9 mouse cellular contexts compared by ENCODE assay signal in genomic region chr1:35846224-35846936, GRCm38 (mm10).
DNase-seq lines count a peak whose midpoint lies in the region; ATAC-seq and TF ChIP-seq lines count a peak whose summit lies in the region.
"Had no signal": no experiment of that assay in that cellular context is flagged by ENCODE, and none has a peak within 500 bp of the region (broad histone marks: within the 10 kb centered on the region; RNA-seq: fewer than 3 reads in every experiment).

No protein-coding gene starts in this region.

- H3K36me3 ChIP-seq in midbrain, postnatal 0 days (ENCODE audit: insufficient read depth, low read length), result no peaks in the 10 kb centered on the region
- H3K36me3 ChIP-seq in midbrain, embryonic 16.5 days (ENCODE audit: control insufficient read depth, insufficient read depth, low read length), result no peaks in the 10 kb centered on the region
- no peaks in the 10 kb centered on the region for H3K36me3 ChIP-seq in hindbrain, embryonic 12.5 days
- H3K36me3 ChIP-seq: limb, embryonic 12.5 days had no signal

- 66% methylated on average over 11 of the region's 11 CpGs for WGBS in midbrain, postnatal 0 days
- 66% methylated on average over 11 of the region's 11 CpGs for WGBS in midbrain, embryonic 16.5 days
- 65% methylated on average over 11 of the region's 11 CpGs for WGBS in hindbrain, embryonic 12.5 days

- no peak overlapping the region for H3K9ac ChIP-seq in midbrain, postnatal 0 days (replicated peaks; ENCODE audit: low read length, poor library complexity, severe bottlenecking)
- H3K9ac ChIP-seq in midbrain, embryonic 16.5 days (ENCODE audit: low read depth, low read length), result no peak overlapping the region
- no peak overlapping the region for H3K9ac ChIP-seq in hindbrain, embryonic 12.5 days
- H3K9ac ChIP-seq: limb, embryonic 12.5 days had no signal

- no peaks in the 10 kb centered on the region for H3K4me1 ChIP-seq in midbrain, postnatal 0 days (ENCODE audit: insufficient read depth, low read length)
- no peaks in the 10 kb centered on the region for H3K4me1 ChIP-seq in midbrain, embryonic 16.5 days (ENCODE audit: control insufficient read depth, insufficient read depth, low read length)
- no peaks in the 10 kb centered on the region for H3K4me1 ChIP-seq in hindbrain, embryonic 12.5 days
- H3K4me1 ChIP-seq: limb, embryonic 12.5 days had no signal

- no peak overlapping the region for H3K4me2 ChIP-seq in midbrain, postnatal 0 days (ENCODE audit: low read depth, low read length, poor library complexity, severe bottlenecking)
- H3K4me2 ChIP-seq in midbrain, embryonic 16.5 days (ENCODE audit: low read length), result no peak overlapping the region
- H3K4me2 ChIP-seq in hindbrain, embryonic 12.5 days (replicated peaks), result no peak overlapping the region
- H3K4me2 ChIP-seq: limb, embryonic 12.5 days had no signal

- no peaks in the 10 kb centered on the region for H3K9me3 ChIP-seq in midbrain, postnatal 0 days (ENCODE audit: low read length)
- H3K9me3 ChIP-seq in midbrain, embryonic 16.5 days (replicated peaks; ENCODE audit: control insufficient read depth, low read length, poor library complexity, severe bottlenecking), result no peaks in the 10 kb centered on the region
- no peaks in the 10 kb centered on the region for H3K9me3 ChIP-seq in hindbrain, embryonic 12.5 days (replicated peaks)
- H3K9me3 ChIP-seq: limb, embryonic 12.5 days had no signal

- H3K4me3 ChIP-seq in midbrain, postnatal 0 days (ENCODE audit: low read depth, low read length), result no peak overlapping the region
- no peak overlapping the region for H3K4me3 ChIP-seq in midbrain, embryonic 16.5 days (ENCODE audit: low read depth, low read length)
- no peak overlapping the region for H3K4me3 ChIP-seq in hindbrain, embryonic 12.5 days
- H3K4me3 ChIP-seq: limb, embryonic 12.5 days had no signal

- no peak overlapping the region for H3K27ac ChIP-seq in midbrain, postnatal 0 days (ENCODE audit: low read depth, low read length)
- no peak overlapping the region for H3K27ac ChIP-seq in midbrain, embryonic 16.5 days (ENCODE audit: low read length)
- H3K27ac ChIP-seq in hindbrain, embryonic 12.5 days, result no peak overlapping the region
- H3K27ac ChIP-seq: limb, embryonic 12.5 days had no signal

- ATAC-seq in cerebellum, adult (ENCODE audit: insufficient number of reproducible peaks, low FRiP score, low TSS enrichment), result no peak
- ATAC-seq in midbrain, postnatal 0 days (ENCODE audit: low FRiP score), result no peak
- no peak for ATAC-seq in midbrain, embryonic 16.5 days
- ATAC-seq in hindbrain, embryonic 12.5 days (ENCODE audit: low FRiP score), result no peak

- DNase-seq in cerebellum, adult 11 months, result peak; percentile 21
- no peak for DNase-seq in midbrain, postnatal 0 days (ENCODE audit: low spot score)
- peak; percentile 27 to 48 for DNase-seq in cerebellum, postnatal 14 days
- peak; percentile 49 for DNase-seq in naive thymus-derived CD4-positive, alpha-beta T cell, adult 2 months (ENCODE audit: low read depth)
- no peak for DNase-seq in c-Kit-positive CD71-positive TER-119-positive erythroid progenitor cells, embryonic 14.5 days (ENCODE audit: low spot score)

- peak; percentile 40 for TF ChIP-seq CTCF in midbrain, postnatal 0 days (IDR thresholded peaks at IDR 0.05)

- no peaks in the 10 kb centered on the region for H3K27me3 ChIP-seq in midbrain, postnatal 0 days (ENCODE audit: insufficient read depth, low read length)
- no peaks in the 10 kb centered on the region for H3K27me3 ChIP-seq in midbrain, embryonic 16.5 days (ENCODE audit: control insufficient read depth, insufficient read depth, low read depth, low read length)
- no peaks in the 10 kb centered on the region for H3K27me3 ChIP-seq in hindbrain, embryonic 12.5 days
- H3K27me3 ChIP-seq: limb, embryonic 12.5 days had no signal

Comparison
In these comparisons a context has a peak if more than half of its experiments do, and no peak if none do; other contexts are left out.
1. DNase-seq: peak in cerebellum, adult 11 months (single experiment), cerebellum, postnatal 14 days (2 of 2) and naive thymus-derived CD4-positive, alpha-beta T cell, adult 2 months (single experiment); none in midbrain, postnatal 0 days (single experiment) and c-Kit-positive CD71-positive TER-119-positive erythroid progenitor cells, embryonic 14.5 days (single experiment).